Mouse (Mus musculus): ENCODE measurements around the gene Mpdu1. TPM values are rescaled to one million over a fixed set of nuclear protein-coding genes. Genes with fewer than 3 reads are reported as not detected.

Gene Mpdu1
- polyA plus RNA-seq, 2 experiments = 30.8 to 117 TPM

DNA sequence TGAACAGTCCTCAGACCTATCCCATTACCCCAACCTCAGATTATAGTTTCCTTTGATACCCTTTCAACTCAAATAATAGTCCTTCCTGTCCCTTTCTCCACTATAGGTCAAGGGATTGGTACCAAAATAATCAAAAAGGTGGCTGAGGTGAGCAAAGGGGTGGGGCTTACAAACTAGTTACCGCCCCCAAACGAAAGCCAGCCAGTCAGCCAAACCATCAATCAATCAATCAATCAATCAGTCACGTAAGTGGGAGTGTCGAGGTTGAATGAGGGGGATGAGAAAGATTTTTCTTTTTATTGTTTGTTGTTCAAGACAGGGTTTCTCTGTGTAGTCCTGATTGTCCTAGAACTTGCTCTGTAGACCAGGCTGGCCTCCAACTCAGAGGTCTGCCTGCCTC is 39.4 kb downstream of the Mpdu1 start:
- DNase-seq (ENCODE audit: low spot score) (no peak), ATAC-seq (ENCODE audit: low FRiP score, low read depth) (no peak)
- Histone ChIP-seq H3K9ac (ENCODE audit: low read depth, low read length, severe bottlenecking) (peak overlapping the region; percentile 69; the same call in 1 of the 2 replicates), H3K36me3 (ENCODE audit: control insufficient read depth, insufficient read depth, low read length) (no peaks in the 10 kb centered on the region), H3K4me1 (ENCODE audit: control insufficient read depth, insufficient read depth, low read length) (0 out of 2 replicates have a peak, but pooled peaks cover 7% of the 10 kb centered on the region), H3K27ac (replicated peaks; ENCODE audit: low read depth, low read length) (no peak overlapping the region), H3K4me3 (replicated peaks; ENCODE audit: low read length) (peak overlapping the region; percentile 51), H3K4me2 (replicated peaks; ENCODE audit: low read depth, low read length, severe bottlenecking) (peak overlapping the region; percentile 75), H3K9me3 (ENCODE audit: control insufficient read depth, low read length) (no peaks in the 10 kb centered on the region), H3K27me3 (ENCODE audit: control insufficient read depth, insufficient read depth, low read length) (no peaks in the 10 kb centered on the region)
- 65% methylated on average over 4 of the region's 4 CpGs for WGBS
- TF ChIP-seq POLR2A (IDR thresholded peaks at IDR 0.05; ENCODE audit: borderline replicate concordance, extremely low read depth, insufficient read depth, insufficient read length) = no peak

- no peaks in the 10 kb centered on the region for H3K36me3 ChIP-seq (ENCODE audit: control insufficient read depth, insufficient read depth, low read length)
- H3K4me1 ChIP-seq (ENCODE audit: control insufficient read depth, insufficient read depth, low read length) = 0 out of 2 replicates have a peak, but pooled peaks cover 7% of the 10 kb centered on the region
- peak overlapping the region; percentile 75 for H3K4me2 ChIP-seq (replicated peaks; ENCODE audit: low read depth, low read length, severe bottlenecking)
- H3K27ac ChIP-seq (replicated peaks; ENCODE audit: low read depth, low read length) = 0 out of 2 replicates have a peak overlapping the region, but pooled peaks have one; percentile 2
- H3K4me3 ChIP-seq (replicated peaks; ENCODE audit: low read length) = peak overlapping the region; percentile 51
- 0 out of 2 replicates have a peak, but pooled peaks have one; percentile 9 for ATAC-seq (ENCODE audit: low FRiP score, low read depth)
- DNase-seq (ENCODE audit: low spot score) = no peak
- TF ChIP-seq POLR2A (IDR thresholded peaks at IDR 0.05; ENCODE audit: borderline replicate concordance, extremely low read depth, insufficient read depth, insufficient read length) = no peak
- WGBS = 27% methylated on average over 6 of the region's 6 CpGs
- H3K9ac ChIP-seq (ENCODE audit: low read depth, low read length, severe bottlenecking) = peak overlapping the region; percentile 69
- no peaks in the 10 kb centered on the region for H3K9me3 ChIP-seq (ENCODE audit: control insufficient read depth, low read length)
- no peaks in the 10 kb centered on the region for H3K27me3 ChIP-seq (ENCODE audit: control insufficient read depth, insufficient read depth, low read length)
These were observed 40.0 kb downstream of the Mpdu1 start for GRCm38 (mm10) chr11:69622406-69622805.

GRCm38 (mm10) chr11:69621571-69622268 is 40.7 kb downstream of the Mpdu1 start, which contains the start of gene Sat2:
TSS of gene Sat2 (plus strand) at chr11:69622024.
- 0 out of 2 replicates have a peak, but pooled peaks have one; percentile 21 for TF ChIP-seq POLR2A (IDR thresholded peaks at IDR 0.05; ENCODE audit: borderline replicate concordance, extremely low read depth, insufficient read depth, insufficient read length)
- peak; percentile 87 for ATAC-seq (ENCODE audit: low FRiP score, low read depth)

DNA sequence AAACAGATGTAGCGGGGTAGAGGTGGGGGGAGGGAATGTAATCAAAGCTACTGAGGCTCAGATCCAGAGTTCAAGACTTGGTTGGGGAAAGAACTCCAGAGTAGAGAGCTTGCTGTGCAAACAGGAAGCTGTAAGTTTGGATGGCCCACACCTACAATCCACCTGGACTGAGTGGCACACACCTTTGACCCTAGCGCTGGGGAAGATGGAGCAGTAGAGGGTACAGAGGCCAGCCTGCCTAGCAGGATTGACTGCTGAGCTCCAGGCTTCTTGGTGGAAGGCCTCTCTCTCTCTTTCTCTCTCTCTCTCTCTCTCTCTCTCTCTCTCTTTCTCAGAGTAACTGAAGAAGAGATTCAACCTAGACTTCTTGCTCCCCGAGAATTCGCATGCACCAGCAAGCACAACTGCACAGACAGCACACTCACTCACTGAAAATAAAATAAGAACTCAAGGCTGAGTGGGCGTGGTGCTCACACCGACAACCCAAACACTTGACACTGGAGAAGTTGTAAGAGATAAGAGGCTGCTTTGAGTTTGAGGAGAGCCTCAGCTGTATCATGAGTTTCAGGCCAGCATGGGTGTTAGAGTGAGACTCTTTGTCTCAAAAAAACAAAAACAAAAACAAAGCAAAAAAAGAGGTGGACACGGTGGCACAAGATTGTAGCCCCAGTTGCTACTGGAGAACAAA is 41.9 kb downstream of the Mpdu1 start:
- Histone ChIP-seq H3K27ac (replicated peaks; ENCODE audit: low read depth, low read length) (no peak overlapping the region), H3K27me3 (ENCODE audit: control insufficient read depth, insufficient read depth, low read length) (no peaks in the 10 kb centered on the region), H3K4me2 (replicated peaks; ENCODE audit: low read depth, low read length, severe bottlenecking) (no peak overlapping the region), H3K4me3 (replicated peaks; ENCODE audit: low read length) (no peak overlapping the region), H3K4me1 (ENCODE audit: control insufficient read depth, insufficient read depth, low read length) (0 out of 2 replicates have a peak, but pooled peaks cover 7% of the 10 kb centered on the region), H3K36me3 (ENCODE audit: control insufficient read depth, insufficient read depth, low read length) (no peaks in the 10 kb centered on the region), H3K9me3 (ENCODE audit: control insufficient read depth, low read length) (no peaks in the 10 kb centered on the region), H3K9ac (ENCODE audit: low read depth, low read length, severe bottlenecking) (no peak overlapping the region)
- no peak for DNase-seq (ENCODE audit: low spot score)
- ATAC-seq (ENCODE audit: low FRiP score, low read depth) = no peak
- TF ChIP-seq POLR2A (IDR thresholded peaks at IDR 0.05; ENCODE audit: borderline replicate concordance, extremely low read depth, insufficient read depth, insufficient read length) = no peak
- whole genome bisulfite sequencing = 87% methylated on average over 7 of the region's 7 CpGs

More at GRCm38 (mm10) chr11:69621571-69622268, 40.7 kb downstream of the Mpdu1 start, which contains the start of gene Sat2:
- H3K27ac ChIP-seq (replicated peaks; ENCODE audit: low read depth, low read length) = peak within 1 kb of the TSS; percentile 2; the same call in 1 of the 2 replicates
- no peaks in the 10 kb centered on the region for H3K9me3 ChIP-seq (ENCODE audit: control insufficient read depth, low read length)
- H3K27me3 ChIP-seq (ENCODE audit: control insufficient read depth, insufficient read depth, low read length) = no peaks in the 10 kb centered on the region
- no peaks in the 10 kb centered on the region for H3K36me3 ChIP-seq (ENCODE audit: control insufficient read depth, insufficient read depth, low read length)
- H3K9ac ChIP-seq (ENCODE audit: low read depth, low read length, severe bottlenecking) = peak within 1 kb of the TSS; percentile 69
- peak within 1 kb of the TSS; percentile 75 for H3K4me2 ChIP-seq (replicated peaks; ENCODE audit: low read depth, low read length, severe bottlenecking)
- WGBS = 1% methylated on average over 20 of the region's 20 CpGs
- DNase-seq (ENCODE audit: low spot score) = peak; percentile 83
- H3K4me1 ChIP-seq (ENCODE audit: control insufficient read depth, insufficient read depth, low read length) = 0 out of 2 replicates have a peak, but pooled peaks cover 7% of the 10 kb centered on the region
- peak within 1 kb of the TSS; percentile 51 for H3K4me3 ChIP-seq (replicated peaks; ENCODE audit: low read length)

DNA sequence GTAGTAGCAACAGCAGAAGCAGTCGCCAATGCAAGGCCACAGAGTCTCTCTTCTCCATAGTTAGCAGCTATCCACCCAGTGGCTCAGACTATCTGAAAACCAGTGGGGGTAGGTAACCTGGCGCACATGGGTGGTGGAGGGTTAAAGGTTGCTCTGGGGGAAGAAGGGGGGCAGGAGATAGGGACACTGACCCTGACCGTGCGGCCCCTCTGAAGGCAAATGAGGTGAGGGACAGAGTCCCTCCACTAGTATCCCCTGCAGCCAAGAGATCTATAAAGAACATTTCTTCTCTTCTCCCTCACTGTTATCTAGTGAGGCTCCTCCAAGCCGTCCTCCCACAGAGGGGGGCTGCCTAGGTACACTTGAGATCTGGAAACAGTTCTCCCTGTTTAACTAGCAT is 44.6 kb downstream of the Mpdu1 start, which contains the start of gene Shbg:
Gene Shbg (minus strand): TSS at position 101 of the 400 bp plus-strand sequence.
- H3K9me3 ChIP-seq (ENCODE audit: control insufficient read depth, low read length) = no peaks in the 10 kb centered on the region
- ATAC-seq (ENCODE audit: low FRiP score, low read depth) (no peak), DNase-seq (ENCODE audit: low spot score) (no peak)
- H3K27ac ChIP-seq (replicated peaks; ENCODE audit: low read depth, low read length) = no peak within 1 kb of the TSS
- 63% methylated on average over 5 of the region's 5 CpGs for WGBS
- no peak within 1 kb of the TSS for H3K4me3 ChIP-seq (replicated peaks; ENCODE audit: low read length)
- H3K4me2 ChIP-seq (replicated peaks; ENCODE audit: low read depth, low read length, severe bottlenecking) = no peak within 1 kb of the TSS
- TF ChIP-seq POLR2A (IDR thresholded peaks at IDR 0.05; ENCODE audit: borderline replicate concordance, extremely low read depth, insufficient read depth, insufficient read length) = no peak
- H3K27me3 ChIP-seq (ENCODE audit: control insufficient read depth, insufficient read depth, low read length) = no peaks in the 10 kb centered on the region
- H3K9ac ChIP-seq (ENCODE audit: low read depth, low read length, severe bottlenecking) = no peak within 1 kb of the TSS
- no peaks in the 10 kb centered on the region for H3K36me3 ChIP-seq (ENCODE audit: control insufficient read depth, insufficient read depth, low read length)
- H3K4me1 ChIP-seq (ENCODE audit: control insufficient read depth, insufficient read depth, low read length) = peaks cover 8% of the 10 kb centered on the region; the same call in 1 of the 2 replicates
